Mouse (Mus musculus): ENCODE measurements around the gene Ccdc60. TPM values are rescaled to one million over a fixed set of nuclear protein-coding genes. Genes with fewer than 3 reads are reported as not detected.
"Not testable (repeated sequence)": the region's sequence is repeated elsewhere in the genome, so short reads cannot be mapped to it uniquely, and the experiment has no call there.

Ccdc60 gene
- polyA plus RNA-seq, 1 experiment from 2014 or later = not detected

GRCm38 (mm10) chr5:116305557-116305956 is 16.8 kb upstream of the Ccdc60 start:
- H3K36me3 ChIP-seq (ENCODE audit: control insufficient read depth, insufficient read depth) = no peaks in the 10 kb centered on the region
- ATAC-seq (ENCODE audit: low read depth) = no peak
- 69% methylated on average over 4 of the region's 4 CpGs for WGBS (ENCODE audit: insufficient replicate concordance)
- no peaks in the 10 kb centered on the region for H3K27me3 ChIP-seq (ENCODE audit: control insufficient read depth, insufficient read depth, low read depth, low read length)
- no peaks in the 10 kb centered on the region for H3K9me3 ChIP-seq (replicated peaks; ENCODE audit: control insufficient read depth, low read length)
- no peaks in the 10 kb centered on the region for H3K4me1 ChIP-seq (ENCODE audit: control insufficient read depth, low read depth, low read length)
- H3K27ac ChIP-seq (ENCODE audit: low read length) = no peak overlapping the region
- no peak overlapping the region for H3K4me2 ChIP-seq (ENCODE audit: low read depth, low read length)
- no peak overlapping the region for H3K4me3 ChIP-seq (ENCODE audit: low read depth, low read length)
- no peak overlapping the region for H3K9ac ChIP-seq (ENCODE audit: low read depth, low read length)

GRCm38 (mm10) chr5:116305146-116305545 is 16.4 kb upstream of the Ccdc60 start:
- not testable (repeated sequence) for H3K9ac ChIP-seq (ENCODE audit: low read depth, low read length); H3K36me3 ChIP-seq (ENCODE audit: control insufficient read depth, insufficient read depth); H3K9me3 ChIP-seq (replicated peaks; ENCODE audit: control insufficient read depth, low read length); ATAC-seq (ENCODE audit: low read depth); H3K4me2 ChIP-seq (ENCODE audit: low read depth, low read length); H3K4me1 ChIP-seq (ENCODE audit: control insufficient read depth, low read depth, low read length); H3K27me3 ChIP-seq (ENCODE audit: control insufficient read depth, insufficient read depth, low read depth, low read length); H3K27ac ChIP-seq (ENCODE audit: low read length); H3K4me3 ChIP-seq (ENCODE audit: low read depth, low read length)

GRCm38 (mm10) chr5:116300984-116301383 is 12.2 kb upstream of the Ccdc60 start:
- Histone ChIP-seq H3K4me2 (ENCODE audit: low read depth, low read length) (no peak overlapping the region), H3K9ac (ENCODE audit: low read depth, low read length) (no peak overlapping the region), H3K4me1 (ENCODE audit: control insufficient read depth, low read depth, low read length) (no peaks in the 10 kb centered on the region), H3K4me3 (ENCODE audit: low read depth, low read length) (no peak overlapping the region), H3K27ac (ENCODE audit: low read length) (no peak overlapping the region), H3K36me3 (ENCODE audit: control insufficient read depth, insufficient read depth) (no peaks in the 10 kb centered on the region), H3K9me3 (replicated peaks; ENCODE audit: control insufficient read depth, low read length) (no peaks in the 10 kb centered on the region), H3K27me3 (ENCODE audit: control insufficient read depth, insufficient read depth, low read depth, low read length) (no peaks in the 10 kb centered on the region)
- ATAC-seq (ENCODE audit: low read depth) = no peak
- WGBS (ENCODE audit: insufficient replicate concordance) = 37% methylated on average over 9 of the region's 9 CpGs

GRCm38 (mm10) chr5:116293501-116293900 is 4.7 kb upstream of the Ccdc60 start:
- H3K27ac ChIP-seq (ENCODE audit: low read length) = no peak overlapping the region
- no peaks in the 10 kb centered on the region for H3K4me1 ChIP-seq (ENCODE audit: control insufficient read depth, low read depth, low read length)
- 49% methylated on average over 5 of the region's 5 CpGs for WGBS (ENCODE audit: insufficient replicate concordance)

GRCm38 (mm10) chr5:116290584-116290983 is 1.8 kb upstream of the Ccdc60 start:
- Histone ChIP-seq H3K9ac (ENCODE audit: low read depth, low read length) (no peak overlapping the region), H3K4me1 (ENCODE audit: control insufficient read depth, low read depth, low read length) (no peaks in the 10 kb centered on the region), H3K4me2 (ENCODE audit: low read depth, low read length) (no peak overlapping the region), H3K4me3 (ENCODE audit: low read depth, low read length) (no peak overlapping the region), H3K27ac (ENCODE audit: low read length) (no peak overlapping the region), H3K9me3 (replicated peaks; ENCODE audit: control insufficient read depth, low read length) (no peaks in the 10 kb centered on the region), H3K36me3 (ENCODE audit: control insufficient read depth, insufficient read depth) (no peaks in the 10 kb centered on the region), H3K27me3 (ENCODE audit: control insufficient read depth, insufficient read depth, low read depth, low read length) (no peaks in the 10 kb centered on the region; the same call in 1 of the 2 replicates)
- 65% methylated on average over 5 of the region's 5 CpGs for WGBS (ENCODE audit: insufficient replicate concordance)
- ATAC-seq (ENCODE audit: low read depth) = no peak

More at GRCm38 (mm10) chr5:116293501-116293900, 4.7 kb upstream of the Ccdc60 start:
- no peaks in the 10 kb centered on the region for H3K36me3 ChIP-seq (ENCODE audit: control insufficient read depth, insufficient read depth)
- no peak overlapping the region for H3K9ac ChIP-seq (ENCODE audit: low read depth, low read length)
- H3K4me2 ChIP-seq (ENCODE audit: low read depth, low read length) = no peak overlapping the region
- H3K27me3 ChIP-seq (ENCODE audit: control insufficient read depth, insufficient read depth, low read depth, low read length) = no peaks in the 10 kb centered on the region; the same call in 1 of the 2 replicates
- H3K9me3 ChIP-seq (replicated peaks; ENCODE audit: control insufficient read depth, low read length) = no peaks in the 10 kb centered on the region
- H3K4me3 ChIP-seq (ENCODE audit: low read depth, low read length) = no peak overlapping the region
- ATAC-seq (ENCODE audit: low read depth) = no peak

GRCm38 (mm10) chr5:116289897-116290296 is 1.1 kb upstream of the Ccdc60 start:
- Histone ChIP-seq H3K9ac (ENCODE audit: low read depth, low read length) (no peak overlapping the region), H3K9me3 (replicated peaks; ENCODE audit: control insufficient read depth, low read length) (no peaks in the 10 kb centered on the region), H3K27ac (ENCODE audit: low read length) (no peak overlapping the region), H3K27me3 (ENCODE audit: control insufficient read depth, insufficient read depth, low read depth, low read length) (no peaks in the 10 kb centered on the region; the same call in 1 of the 2 replicates), H3K36me3 (ENCODE audit: control insufficient read depth, insufficient read depth) (no peaks in the 10 kb centered on the region), H3K4me3 (ENCODE audit: low read depth, low read length) (no peak overlapping the region), H3K4me2 (ENCODE audit: low read depth, low read length) (no peak overlapping the region), H3K4me1 (ENCODE audit: control insufficient read depth, low read depth, low read length) (no peaks in the 10 kb centered on the region)
- ATAC-seq (ENCODE audit: low read depth) = no peak
- 3% methylated on average over 9 of the region's 9 CpGs for WGBS (ENCODE audit: insufficient replicate concordance)

GRCm38 (mm10) chr5:116288183-116288582 is 602 bp downstream of the Ccdc60 start:
- WGBS (ENCODE audit: insufficient replicate concordance) = 42% methylated on average over 10 of the region's 10 CpGs
- no peaks in the 10 kb centered on the region; the same call in 1 of the 2 replicates for H3K27me3 ChIP-seq (ENCODE audit: control insufficient read depth, insufficient read depth, low read depth, low read length)
- no peaks in the 10 kb centered on the region for H3K9me3 ChIP-seq (replicated peaks; ENCODE audit: control insufficient read depth, low read length)
- no peak overlapping the region for H3K4me2 ChIP-seq (ENCODE audit: low read depth, low read length)
- H3K9ac ChIP-seq (ENCODE audit: low read depth, low read length) = no peak overlapping the region
- ATAC-seq (ENCODE audit: low read depth) = no peak
- H3K27ac ChIP-seq (ENCODE audit: low read length) = no peak overlapping the region
- H3K36me3 ChIP-seq (ENCODE audit: control insufficient read depth, insufficient read depth) = no peaks in the 10 kb centered on the region
- H3K4me1 ChIP-seq (ENCODE audit: control insufficient read depth, low read depth, low read length) = no peaks in the 10 kb centered on the region
- H3K4me3 ChIP-seq (ENCODE audit: low read depth, low read length) = no peak overlapping the region

- H3K9ac ChIP-seq (ENCODE audit: low read depth, low read length) = no peak overlapping the region
- no peaks in the 10 kb centered on the region for H3K9me3 ChIP-seq (replicated peaks; ENCODE audit: control insufficient read depth, low read length)
- H3K27ac ChIP-seq (ENCODE audit: low read length) = no peak overlapping the region
- WGBS (ENCODE audit: insufficient replicate concordance) = 38% methylated on average over 15 of the region's 15 CpGs
- no peak overlapping the region for H3K4me2 ChIP-seq (ENCODE audit: low read depth, low read length)
- no peak for ATAC-seq (ENCODE audit: low read depth)
- H3K27me3 ChIP-seq (ENCODE audit: control insufficient read depth, insufficient read depth, low read depth, low read length) = no peaks in the 10 kb centered on the region; the same call in 1 of the 2 replicates
- no peaks in the 10 kb centered on the region for H3K36me3 ChIP-seq (ENCODE audit: control insufficient read depth, insufficient read depth)
- H3K4me3 ChIP-seq (ENCODE audit: low read depth, low read length) = no peak overlapping the region
- H3K4me1 ChIP-seq (ENCODE audit: control insufficient read depth, low read depth, low read length) = no peaks in the 10 kb centered on the region
Observed at GRCm38 (mm10) chr5:116285532-116286176, 3.1 kb downstream of the Ccdc60 start.

- H3K9me3 ChIP-seq (replicated peaks; ENCODE audit: control insufficient read depth, low read length) = peaks cover 6% of the 10 kb centered on the region; the same call in 1 of the 2 replicates
- no peaks in the 10 kb centered on the region for H3K27me3 ChIP-seq (ENCODE audit: control insufficient read depth, insufficient read depth, low read depth, low read length)
- no peak overlapping the region for H3K4me2 ChIP-seq (ENCODE audit: low read depth, low read length)
- no peak overlapping the region for H3K27ac ChIP-seq (ENCODE audit: low read length)
- no peaks in the 10 kb centered on the region for H3K36me3 ChIP-seq (ENCODE audit: control insufficient read depth, insufficient read depth)
- H3K9ac ChIP-seq (ENCODE audit: low read depth, low read length) = no peak overlapping the region
- H3K4me1 ChIP-seq (ENCODE audit: control insufficient read depth, low read depth, low read length) = no peaks in the 10 kb centered on the region
- H3K4me3 ChIP-seq (ENCODE audit: low read depth, low read length) = no peak overlapping the region
- no peak for ATAC-seq (ENCODE audit: low read depth)
Observed at GRCm38 (mm10) chr5:116280518-116280917, 8.3 kb downstream of the Ccdc60 start.
